In the genomic region with DNA sequence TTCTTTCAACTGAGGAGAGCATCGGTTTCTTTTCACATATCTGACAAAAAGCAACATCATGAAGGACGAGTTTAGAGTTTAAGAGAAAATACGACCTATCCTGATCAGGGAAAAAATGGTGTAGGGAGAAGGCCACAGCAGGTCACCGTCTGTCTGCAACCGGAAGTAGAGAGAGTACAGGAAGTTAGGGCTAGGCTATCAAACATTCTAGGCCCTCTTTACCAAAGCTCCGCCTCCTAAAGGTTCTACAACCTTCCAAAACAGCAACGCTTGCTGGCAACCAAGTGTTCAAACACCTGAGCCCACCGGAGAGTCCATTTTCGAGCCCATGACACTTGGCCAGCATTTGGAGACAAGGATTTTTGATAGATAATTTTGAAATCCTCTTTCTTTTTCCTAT, we compare ENCODE assay signal across 20 mouse cellular contexts. TPM values are rescaled to one million over a fixed set of nuclear protein-coding genes. Genes with fewer than 3 reads are reported as not detected.
A peak's percentile ranks its signal among the peaks of the same experiment; 100 is the strongest.
DNase-seq lines count a peak whose midpoint lies in the region; ATAC-seq and TF ChIP-seq lines count a peak whose summit lies in the region.
"Had no signal": no experiment of that assay in that cellular context is flagged by ENCODE, and none has a peak within 500 bp of the region (broad histone marks: within the 10 kb centered on the region; RNA-seq: fewer than 3 reads in every experiment).

No protein-coding gene starts in this region.

- H3K4me2 ChIP-seq in intestine, postnatal 0 days (replicated peaks; ENCODE audit: low read depth): no peak overlapping the region
- H3K4me2 ChIP-seq: embryonic facial prominence, embryonic 12.5 days; forebrain, embryonic 15.5 days; heart, embryonic 11.5 days; heart, embryonic 15.5 days; hindbrain, embryonic 14.5 days had no signal

- no peak for TF ChIP-seq POLR2A in spleen, adult 2 months (IDR thresholded peaks at IDR 0.05; ENCODE audit: low read depth, low read length)

- H3K36me3 ChIP-seq in spleen, adult 2 months (ENCODE audit: control insufficient read depth, insufficient read depth, low read length): no peaks in the 10 kb centered on the region
- no peaks in the 10 kb centered on the region for H3K36me3 ChIP-seq in splenic B cell, adult 2 months (ENCODE audit: control insufficient read depth, insufficient read depth, low read length, poor library complexity, severe bottlenecking)
- no peaks in the 10 kb centered on the region for H3K36me3 ChIP-seq in intestine, postnatal 0 days (ENCODE audit: control insufficient read depth, insufficient read depth)
- H3K36me3 ChIP-seq: embryonic facial prominence, embryonic 12.5 days; forebrain, embryonic 15.5 days; heart, embryonic 15.5 days; hindbrain, embryonic 10.5 days had no signal

- H3K27me3 ChIP-seq in spleen, adult 2 months (ENCODE audit: control insufficient read depth, insufficient read depth, low read length): no peaks in the 10 kb centered on the region
- H3K27me3 ChIP-seq in splenic B cell, adult 2 months (ENCODE audit: control insufficient read depth, insufficient read depth, low read length, poor library complexity, severe bottlenecking): no peaks in the 10 kb centered on the region
- H3K27me3 ChIP-seq in intestine, postnatal 0 days (replicated peaks; ENCODE audit: control insufficient read depth, insufficient read depth, low read length): no peaks in the 10 kb centered on the region
- H3K27me3 ChIP-seq: embryonic facial prominence, embryonic 12.5 days; forebrain, embryonic 15.5 days; heart, embryonic 15.5 days had no signal

- TF ChIP-seq CTCF in spleen, adult 2 months (IDR thresholded peaks at IDR 0.05; ENCODE audit: extremely low read depth, insufficient read depth, insufficient read length, insufficient replicate concordance): no peak
- TF ChIP-seq CTCF in intestine, postnatal 0 days (IDR thresholded peaks at IDR 0.05; ENCODE audit: low read depth): no peak

- ATAC-seq in intestine, postnatal 0 days: no peak
- ATAC-seq: forebrain, embryonic 15.5 days had no signal

- H3K4me1 ChIP-seq in spleen, adult 2 months (ENCODE audit: control insufficient read depth, insufficient read depth, insufficient read length): peaks cover 17% of the 10 kb centered on the region
- peaks cover 8% of the 10 kb centered on the region for H3K4me1 ChIP-seq in intestine, postnatal 0 days (replicated peaks; ENCODE audit: control insufficient read depth, insufficient read depth, low read length)
- H3K4me1 ChIP-seq: embryonic facial prominence, embryonic 12.5 days; forebrain, embryonic 15.5 days; hindbrain, embryonic 10.5 days had no signal

- H3K4me3 ChIP-seq in spleen, adult 2 months (ENCODE audit: extremely low read depth, insufficient read depth, insufficient read length): peak overlapping the region; percentile 19; the same call in 1 of the 2 replicates
- no peak overlapping the region for H3K4me3 ChIP-seq in intestine, postnatal 0 days (ENCODE audit: low read depth, low read length)
- H3K4me3 ChIP-seq: embryonic facial prominence, embryonic 12.5 days; forebrain, embryonic 15.5 days; heart, adult 2 months; heart, embryonic 15.5 days; hindbrain, embryonic 10.5 days had no signal

- WGBS in spleen, adult 2 months: 39% methylated on average over 9 of the region's 9 CpGs
- 80% methylated on average over 9 of the region's 9 CpGs for WGBS in intestine, postnatal 0 days

- H3K9ac ChIP-seq in intestine, postnatal 0 days (ENCODE audit: low read depth, low read length): no peak overlapping the region
- H3K9ac ChIP-seq: embryonic facial prominence, embryonic 12.5 days; forebrain, embryonic 15.5 days; heart, embryonic 15.5 days; hindbrain, embryonic 14.5 days had no signal

- DNase-seq in spleen, adult 2 months (ENCODE audit: low read depth in 1 of 2, low spot score in 2 of 2): peak; percentile 22 to 41
- DNase-seq in spleen, adult 12 weeks (ENCODE audit: low spot score): no peak
- peak; percentile 56 to 59 for DNase-seq in B cell, adult 2 months
- DNase-seq in R1 (ENCODE audit: low read depth, low spot score) (peak; percentile 8), MN1 (ENCODE audit: low spot score) (no peak)
- peak; percentile 64 for DNase-seq in splenic B cell, adult 2 months (ENCODE audit: low read depth, low spot score)
- DNase-seq: adrenal gland, postnatal 10 days; cerebellum, adult 11 months; cerebellum, adult 9-10 months; cerebellum, postnatal 25 days; gastrocnemius, postnatal 14 days; heart, adult 2 months; heart, postnatal 14 days had no signal

- H3K27ac ChIP-seq in spleen, adult 2 months (ENCODE audit: insufficient read depth, low read length): peak overlapping the region; percentile 81
- no peak overlapping the region for H3K27ac ChIP-seq in intestine, postnatal 0 days (ENCODE audit: low read depth, low read length)
- H3K27ac ChIP-seq: embryonic facial prominence, embryonic 12.5 days; forebrain, embryonic 15.5 days; heart, adult 2 months; heart, embryonic 15.5 days; hindbrain, embryonic 10.5 days; hindbrain, embryonic 14.5 days had no signal

- no peaks in the 10 kb centered on the region for H3K9me3 ChIP-seq in intestine, postnatal 0 days (ENCODE audit: control insufficient read depth)
- H3K9me3 ChIP-seq: embryonic facial prominence, embryonic 12.5 days; forebrain, embryonic 15.5 days; heart, embryonic 15.5 days; hindbrain, embryonic 10.5 days had no signal

RNA-seq across cellular contexts. Expression of a gene that starts 59.2 kb away (rescaled TPM):
- polyA plus RNA-seq in spleen, adult 2 months (2012; rRNA removed): 6.0 and 7.5 TPM in 2 replicates
- 7.7 and 8.9 TPM in 2 replicates for polyA plus RNA-seq in intestine, postnatal 0 days (2015; fragmentation: Nextera tagmentation; extraction: Ambion mirVana)

RNA-seq across cellular contexts. Expression of a gene that starts 59.4 kb away (rescaled TPM):
- 45.3 and 48.4 TPM in 2 replicates for polyA plus RNA-seq in spleen, adult 2 months (2012; rRNA removed)
- polyA plus RNA-seq in intestine, postnatal 0 days (2015; fragmentation: Nextera tagmentation; extraction: Ambion mirVana): 17.6 and 18.9 TPM in 2 replicates

Comparison
In these comparisons a context has a peak if more than half of its experiments do, and no peak if none do; other contexts are left out.
1. DNase-seq: peak in spleen, adult 2 months (2 of 2), B cell, adult 2 months (2 of 2), R1 (single experiment) and splenic B cell, adult 2 months (single experiment); none in spleen, adult 12 weeks (single experiment) and MN1 (single experiment).